Mouse (Mus musculus) heart, embryonic 14.5 days (tissue): Measurements from ENCODE around the gene Stxbp5l. TPM values are rescaled to one million over a fixed set of nuclear protein-coding genes. Genes with fewer than 3 reads are reported as not detected.

Source experiments
- ATAC-seq: fragments of 200-750 bp; cut with Nextera tagmentation; 2 replicates; pipeline ENCODE4 v1.8.0; 2017; ENCODE audit warnings: low read depth, moderate TSS enrichment; ENCODE audit not compliant: insufficient number of reproducible peaks, insufficient read depth, low FRiP score
- H3K27ac ChIP-seq, 2 experiments: fragments of 200-500 bp in 1 of 2; fragments of 300-500 bp in 1 of 2; sonication (generic) in 1 of 2; replicated peaks in 1 of 2; 2 replicates each; pipeline ENCODE4 v1.5.1; 2012 to 2014; ENCODE audit warnings: low read depth in 2 of 2, low read length in 2 of 2, control low read depth in 1 of 2, mild to moderate bottlenecking in 1 of 2, mixed read lengths in 1 of 2; ENCODE audit not compliant: control insufficient read depth in 1 of 2, insufficient read depth in 1 of 2
- H3K27me3 ChIP-seq: fragments of 300-500 bp; sonication (generic); 2 replicates; pipeline ENCODE4 v1.6.1; 2014; ENCODE audit warnings: mild to moderate bottlenecking, low read length, control low read depth; ENCODE audit not compliant: control insufficient read depth, insufficient read depth
- H3K36me3 ChIP-seq: fragments of 300-500 bp; sonication (generic); 2 replicates; pipeline ENCODE4 v1.6.1; 2014; ENCODE audit warnings: mild to moderate bottlenecking, control low read depth, low read length, mixed read lengths; ENCODE audit not compliant: control insufficient read depth, insufficient read depth
- H3K4me1 ChIP-seq, 2 experiments: fragments of 200-500 bp in 1 of 2; fragments of 300-500 bp in 1 of 2; sonication (generic) in 1 of 2; 2 replicates each; pipeline ENCODE4 v1.6.1; 2012 to 2014; ENCODE audit warnings: low read length in 2 of 2, control low read depth in 1 of 2, mixed read lengths in 1 of 2; ENCODE audit not compliant: control insufficient read depth in 2 of 2, insufficient read depth in 2 of 2
- H3K4me2 ChIP-seq: fragments of 300-500 bp; sonication (generic); 2 replicates; pipeline ENCODE4 v1.6.1; 2014; ENCODE audit warnings: mild to moderate bottlenecking, low read length
- H3K4me3 ChIP-seq, 2 experiments: fragments of 200-500 bp in 1 of 2; fragments of 300-500 bp in 1 of 2; sonication (generic) in 1 of 2; 2 replicates each; pipeline ENCODE4 v1.5.1; 2012 to 2014; ENCODE audit warnings: low read length in 2 of 2, mild to moderate bottlenecking in 2 of 2, control low read depth in 1 of 2, low read depth in 1 of 2, moderate library complexity in 1 of 2; ENCODE audit not compliant: control insufficient read depth in 1 of 2, insufficient read depth in 1 of 2
- H3K9ac ChIP-seq: fragments of 300-500 bp; sonication (generic); 2 replicates; pipeline ENCODE4 v1.6.1; 2014; ENCODE audit warnings: mild to moderate bottlenecking, low read length
- H3K9me3 ChIP-seq: fragments of 300-500 bp; sonication (generic); 2 replicates; pipeline ENCODE4 v1.6.1; 2016; ENCODE audit warnings: low read length, control low read depth; ENCODE audit not compliant: control insufficient read depth
- WGBS: fragments of 180-500 bp; shearing (Covaris S2); extraction: QIAGEN DNeasy Blood & Tissue Kit; methylation state at CpG from one replicate; pipeline ENCODE4 v1.1.7; 2014; 5-methylcytosine and 5-hydroxymethylcytosine counted together
- polyA plus RNA-seq: library from polyadenylated mRNA; unstranded; fragments of >200 nt; fragmentation: Nextera tagmentation; extraction: Ambion mirVana; gene quantifications from 2 replicates; pipeline ENCODE4 v1.2.1, GENCODE M21; 2014

Stxbp5l gene
- polyA plus RNA-seq, 1 experiment from 2014 or later = 0.12 TPM

DNA sequence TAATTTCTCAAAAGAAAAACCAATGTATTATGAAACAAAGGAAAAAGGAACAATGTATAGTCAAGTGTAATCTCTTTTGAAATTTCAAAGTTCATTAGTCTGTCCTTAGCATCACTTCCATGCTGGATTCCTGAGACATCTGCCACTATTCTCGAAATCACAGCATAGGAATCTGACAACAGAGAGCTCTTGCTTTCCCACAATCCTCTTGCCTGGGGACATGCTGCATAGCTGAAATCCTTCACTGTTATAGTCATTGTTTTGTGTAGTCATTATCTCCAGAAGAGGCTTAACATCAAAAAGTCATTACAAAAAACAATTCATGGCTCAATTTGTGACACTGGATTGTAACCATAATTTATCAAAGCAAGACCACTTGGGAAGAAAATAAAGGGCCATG, 20.2 kb upstream of the Stxbp5l start:
- Histone ChIP-seq H3K9me3 (no peaks in the 10 kb centered on the region), H3K4me1 (no peaks in the 10 kb centered on the region), H3K4me2 (no peak overlapping the region), H3K36me3 (no peaks in the 10 kb centered on the region), H3K4me3 (no peak overlapping the region), H3K27me3 (no peaks in the 10 kb centered on the region), H3K27ac (no peak overlapping the region), H3K9ac (no peak overlapping the region)
- ATAC-seq = no peak
- 38% methylated on average over 1 of the region's 1 CpGs for WGBS

DNA sequence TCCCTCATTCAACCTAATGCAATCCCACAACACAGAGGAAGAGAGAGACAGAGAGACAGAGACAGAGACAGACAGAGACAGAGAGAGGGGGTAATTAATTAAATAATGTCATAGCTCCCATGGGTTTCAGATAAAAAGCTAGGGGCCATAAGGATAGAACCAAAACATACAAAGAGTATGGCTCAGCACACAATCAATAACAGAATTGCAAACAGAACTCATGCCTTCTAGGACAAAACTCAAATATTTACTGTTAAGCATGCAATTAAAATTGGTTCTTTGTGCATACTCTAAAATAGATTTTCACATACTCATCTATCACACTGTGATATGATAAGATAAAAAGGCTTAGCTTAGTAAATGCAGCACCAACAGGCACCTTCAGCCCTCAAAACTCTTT, 5.2 kb upstream of the Stxbp5l start:
- no peak for ATAC-seq
- no peak overlapping the region for H3K4me2 ChIP-seq
- H3K4me3 ChIP-seq = no peak overlapping the region

GRCm38 (mm10) chr16:37389201-37389905, 4.6 kb upstream of the Stxbp5l start:
- H3K9me3 ChIP-seq = no peaks in the 10 kb centered on the region
- no peak for ATAC-seq

More for the DNA sequence above, 5.2 kb upstream of the Stxbp5l start:
- H3K9ac ChIP-seq = no peak overlapping the region
- H3K27ac ChIP-seq = no peak overlapping the region
- peaks cover 3% of the 10 kb centered on the region; the same call in 1 of the 2 replicates for H3K27me3 ChIP-seq
- H3K4me1 ChIP-seq = peaks cover 2% of the 10 kb centered on the region in 2 experiments; a peak in 1 of 4 replicates
- H3K36me3 ChIP-seq = no peaks in the 10 kb centered on the region
- no peaks in the 10 kb centered on the region for H3K9me3 ChIP-seq

DNA sequence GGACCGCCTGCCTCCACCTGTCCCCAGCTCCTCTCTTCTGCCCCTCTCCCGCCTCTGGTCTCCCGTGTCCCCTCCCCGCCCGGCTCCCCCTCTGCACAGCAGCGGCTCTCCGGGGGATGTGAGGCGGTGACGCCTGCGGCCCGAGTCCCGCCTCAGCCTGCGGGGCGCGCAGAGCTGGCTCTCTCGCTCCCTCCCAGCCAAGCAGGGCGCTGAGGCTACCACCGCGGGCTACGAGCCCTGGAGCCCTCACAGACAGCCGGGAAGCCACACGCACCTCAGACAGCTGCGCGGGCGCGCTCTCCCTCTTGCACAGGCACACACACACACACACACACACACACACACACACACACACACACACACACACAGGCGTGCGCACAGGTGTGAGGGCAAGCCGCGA, 393 bp downstream of the Stxbp5l start:
- Histone ChIP-seq H3K4me2 (peak overlapping the region; percentile 99), H3K36me3 (no peaks in the 10 kb centered on the region), H3K9ac (peak overlapping the region; percentile 52), H3K4me1 (peaks cover 7 to 9% of the 10 kb centered on the region in 2 experiments; a peak in 3 of 4 replicates), H3K27ac (no peak overlapping the region), H3K4me3 (peak overlapping the region; percentile 53 to 57), H3K9me3 (no peaks in the 10 kb centered on the region), H3K27me3 (peaks cover 16% of the 10 kb centered on the region; the same call in 1 of the 2 replicates)
- WGBS = under 1% methylated on average over 22 of the region's 30 CpGs
- peak; percentile 44; the same call in 1 of the 2 replicates for ATAC-seq

More at GRCm38 (mm10) chr16:37389201-37389905, 4.6 kb upstream of the Stxbp5l start:
- Histone ChIP-seq H3K36me3 (no peaks in the 10 kb centered on the region), H3K9ac (no peak overlapping the region), H3K27ac (no peak overlapping the region), H3K4me1 (peaks cover 3 to 4% of the 10 kb centered on the region in 2 experiments; a peak in 2 of 4 replicates), H3K27me3 (peaks cover 3% of the 10 kb centered on the region; the same call in 1 of the 2 replicates), H3K4me3 (no peak overlapping the region), H3K4me2 (no peak overlapping the region)
- 66% methylated on average over 4 of the region's 4 CpGs for WGBS

- no peaks in the 10 kb centered on the region for H3K9me3 ChIP-seq
- H3K27me3 ChIP-seq = peaks cover 16% of the 10 kb centered on the region; the same call in 1 of the 2 replicates
- peaks cover 7 to 9% of the 10 kb centered on the region in 2 experiments; a peak in 3 of 4 replicates for H3K4me1 ChIP-seq
- no peak overlapping the region for H3K4me2 ChIP-seq
- 0 out of 4 replicates have a peak overlapping the region, but pooled peaks of 1 of the 2 experiments have one; percentile 53 for H3K4me3 ChIP-seq
- no peak overlapping the region for H3K27ac ChIP-seq
- no peak for ATAC-seq
- H3K36me3 ChIP-seq = no peaks in the 10 kb centered on the region
- no peak overlapping the region for H3K9ac ChIP-seq
- WGBS = 49% methylated on average over 4 of the region's 4 CpGs
These were observed 1.3 kb downstream of the Stxbp5l start for GRCm38 (mm10) chr16:37383426-37383825.

GRCm38 (mm10) chr16:37372716-37373115, 12.0 kb downstream of the Stxbp5l start:
- Histone ChIP-seq H3K27me3 (no peaks in the 10 kb centered on the region), H3K9ac (no peak overlapping the region), H3K27ac (no peak overlapping the region), H3K9me3 (no peaks in the 10 kb centered on the region), H3K4me3 (no peak overlapping the region), H3K4me1 (no peaks in the 10 kb centered on the region), H3K4me2 (no peak overlapping the region), H3K36me3 (no peaks in the 10 kb centered on the region)
- ATAC-seq = no peak
- WGBS = 68% methylated on average over 1 of the region's 1 CpGs

GRCm38 (mm10) chr16:37367426-37367825, 17.3 kb downstream of the Stxbp5l start:
- no peak overlapping the region for H3K9ac ChIP-seq

More at GRCm38 (mm10) chr16:37367426-37367825, 17.3 kb downstream of the Stxbp5l start:
- Histone ChIP-seq H3K27me3 (no peaks in the 10 kb centered on the region), H3K4me3 (no peak overlapping the region), H3K27ac (no peak overlapping the region), H3K36me3 (no peaks in the 10 kb centered on the region), H3K9me3 (no peaks in the 10 kb centered on the region), H3K4me2 (no peak overlapping the region), H3K4me1 (no peaks in the 10 kb centered on the region)
- 77% methylated on average over 4 of the region's 4 CpGs for WGBS
- ATAC-seq = no peak
